ENCODE assay signal across 18 mouse cellular contexts in the genomic region with DNA sequence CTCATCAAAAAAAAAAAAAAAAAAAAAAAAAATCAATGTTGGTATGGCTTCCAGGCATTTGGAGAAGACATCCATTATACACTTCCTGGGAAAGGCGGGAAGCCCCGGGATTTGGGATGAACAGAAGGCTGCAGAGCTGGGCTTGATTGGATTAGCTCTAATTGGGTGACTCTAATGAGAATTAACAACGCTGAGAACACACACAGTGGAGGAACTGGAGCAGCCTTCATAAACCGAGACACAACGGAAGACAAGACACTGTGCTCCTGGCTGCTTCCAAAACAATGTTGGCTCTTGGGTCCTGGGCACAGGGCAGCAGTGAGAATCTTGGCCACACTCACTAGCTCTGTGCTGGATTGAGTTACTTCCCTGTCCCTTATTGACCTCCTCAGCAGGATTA.
A peak's percentile ranks its signal among the peaks of the same experiment; 100 is the strongest.
DNase-seq lines count a peak whose midpoint lies in the region; ATAC-seq lines count a peak whose summit lies in the region.
"Had no signal": no experiment of that assay in that cellular context is flagged by ENCODE, and none has a peak within 500 bp of the region (broad histone marks: within the 10 kb centered on the region; RNA-seq: fewer than 3 reads in every experiment).

No protein-coding gene starts in this region.

- H3K4me1 ChIP-seq in midbrain, embryonic 10.5 days = peaks cover 33% of the 10 kb centered on the region
- H3K4me1 ChIP-seq in midbrain, embryonic 16.5 days (ENCODE audit: control insufficient read depth, insufficient read depth, low read length) = no peaks in the 10 kb centered on the region

- WGBS in midbrain, embryonic 10.5 days = 12% methylated on average over 5 of the region's 5 CpGs
- WGBS in midbrain, embryonic 16.5 days = 9% methylated on average over 5 of the region's 5 CpGs

- H3K4me2 ChIP-seq in midbrain, embryonic 16.5 days (ENCODE audit: low read length) = no peak overlapping the region
- H3K4me2 ChIP-seq: hindbrain, embryonic 15.5 days; limb, embryonic 13.5 days had no signal

- peak overlapping the region; percentile 46 for H3K27ac ChIP-seq in midbrain, embryonic 10.5 days (replicated peaks)
- no peak overlapping the region for H3K27ac ChIP-seq in midbrain, embryonic 16.5 days (ENCODE audit: low read length)
- H3K27ac ChIP-seq: hindbrain, embryonic 15.5 days; limb, embryonic 13.5 days; stomach, postnatal 0 days had no signal

- DNase-seq in cerebellum, postnatal 14 days = peak; percentile 51 to 63
- DNase-seq in cerebellum, adult 9-11 months = no peak
- peak; percentile 18 for DNase-seq in midbrain, embryonic 10.5 days (ENCODE audit: low spot score)
- peak; percentile 5 for DNase-seq in forelimb bud, embryonic 11.5 days (ENCODE audit: low read depth, low spot score)
- peak; percentile 37 for DNase-seq in retina, postnatal 7 days (ENCODE audit: low read depth, low spot score)
- no peak for DNase-seq in kidney, postnatal 36 days
- DNase-seq in frontal cortex, postnatal 14 days (ENCODE audit: low spot score in 2 of 2) = no peak
- DNase-seq: adrenal gland, postnatal 25 days; kidney, adult 8-10 months; layer of hippocampus, postnatal 36 days; liver, postnatal 0 days; lung, postnatal 36 days; right cerebral cortex, adult 18-20 months had no signal

- no peaks in the 10 kb centered on the region for H3K36me3 ChIP-seq in midbrain, embryonic 10.5 days
- H3K36me3 ChIP-seq in midbrain, embryonic 16.5 days (ENCODE audit: control insufficient read depth, insufficient read depth, low read length) = no peaks in the 10 kb centered on the region
- H3K36me3 ChIP-seq: hindbrain, embryonic 15.5 days; limb, embryonic 13.5 days had no signal

- no peak overlapping the region for H3K4me3 ChIP-seq in midbrain, embryonic 10.5 days
- H3K4me3 ChIP-seq in midbrain, embryonic 16.5 days (ENCODE audit: low read depth, low read length) = no peak overlapping the region
- H3K4me3 ChIP-seq: hindbrain, embryonic 15.5 days; limb, embryonic 13.5 days had no signal

- peaks cover 70% of the 10 kb centered on the region for H3K27me3 ChIP-seq in midbrain, embryonic 10.5 days (ENCODE audit: low read depth, poor library complexity, severe bottlenecking)
- H3K27me3 ChIP-seq in midbrain, embryonic 16.5 days (ENCODE audit: control insufficient read depth, insufficient read depth, low read depth, low read length) = no peaks in the 10 kb centered on the region
- H3K27me3 ChIP-seq: CH12.LX; hindbrain, embryonic 15.5 days; limb, embryonic 13.5 days had no signal

- H3K9ac ChIP-seq in midbrain, embryonic 16.5 days (ENCODE audit: low read depth, low read length) = no peak overlapping the region
- H3K9ac ChIP-seq: hindbrain, embryonic 15.5 days; limb, embryonic 13.5 days; liver, postnatal 0 days had no signal

- H3K9me3 ChIP-seq in midbrain, embryonic 10.5 days (replicated peaks) = no peaks in the 10 kb centered on the region
- H3K9me3 ChIP-seq in midbrain, embryonic 16.5 days (replicated peaks; ENCODE audit: control insufficient read depth, low read length, poor library complexity, severe bottlenecking) = no peaks in the 10 kb centered on the region
- H3K9me3 ChIP-seq: hindbrain, embryonic 15.5 days; limb, embryonic 13.5 days had no signal

- no peak for ATAC-seq in midbrain, embryonic 16.5 days
- ATAC-seq: liver, postnatal 0 days had no signal

Comparison
In these comparisons a context has a peak if more than half of its experiments do, and no peak if none do; other contexts are left out.
1. DNase-seq: peak in cerebellum, postnatal 14 days (2 of 2), midbrain, embryonic 10.5 days (single experiment), forelimb bud, embryonic 11.5 days (single experiment) and retina, postnatal 7 days (single experiment); none in cerebellum, adult 9-11 months (single experiment), kidney, postnatal 36 days (0 of 2) and frontal cortex, postnatal 14 days (0 of 2).